Mouse (Mus musculus): Measurements from ENCODE around the gene Micu2.

- TF ChIP-seq GATA1 (IDR thresholded peaks at IDR 0.05; ENCODE audit: borderline replicate concordance, low read length) (no peak), FLI1 (IDR thresholded peaks at IDR 0.05; ENCODE audit: low read length) (no peak)
Measured at GRCm38 (mm10) chr14:57951089-57951488, 48.0 kb downstream of the Micu2 start.
